Mouse (Mus musculus) urinary bladder, postnatal 4 days (tissue): ENCODE measurements around the gene Fbxw2.
A peak's percentile ranks its signal among the peaks of the same experiment; 100 is the strongest.
"Not testable (repeated sequence)": the region's sequence is repeated elsewhere in the genome, so short reads cannot be mapped to it uniquely, and the experiment has no call there.

Experiments
- DNase-seq, 2 experiments: peaks; one replicate each; pipeline ENCODE4 v3.0.0; 2021 to 2022; ENCODE audit warnings: low spot score in 2 of 2

Fbxw2 gene

DNA sequence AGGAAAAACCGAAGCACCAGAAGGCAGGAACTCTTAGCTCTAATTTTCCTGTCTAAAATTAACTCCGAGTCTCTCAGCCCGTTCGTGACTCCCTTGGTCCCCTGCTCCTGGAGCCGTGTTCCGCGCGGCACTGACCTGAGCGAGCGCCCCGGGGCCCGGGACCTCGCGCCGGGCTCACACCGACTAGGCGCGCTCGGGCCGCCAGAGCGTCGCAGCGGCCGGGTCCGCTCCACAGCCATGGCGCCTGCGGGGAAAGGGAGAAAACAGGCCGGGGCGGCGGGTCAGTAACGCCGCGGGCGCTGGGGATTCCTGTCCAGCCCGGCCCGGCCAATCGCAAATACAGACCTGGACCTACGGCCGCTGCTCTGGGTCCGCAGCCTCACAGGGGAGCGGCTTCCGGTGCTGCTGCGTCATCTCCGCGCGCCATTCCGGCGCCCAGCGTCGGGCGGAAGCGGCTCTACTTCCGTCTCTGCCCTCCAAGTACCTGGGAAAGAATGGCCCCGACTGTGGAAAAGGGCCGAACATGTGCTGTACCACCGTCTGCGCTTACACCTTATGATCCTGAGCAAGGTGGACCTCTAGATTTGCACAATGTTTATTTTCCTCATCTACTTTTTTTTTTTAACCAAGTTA, at the start of gene Fbxw2:
Gene Fbxw2 (minus strand): TSS at position 485 of the 633 bp plus-strand sequence.
- peak; percentile 88 to 92 for DNase-seq

- no peak for DNase-seq
These were observed 48.8 kb upstream of the Fbxw2 start, which contains the start of gene Psmd5 for GRCm38 (mm10) chr2:34874816-34875345. Psmd5 (minus strand) TSS chr2:34874968.

DNA sequence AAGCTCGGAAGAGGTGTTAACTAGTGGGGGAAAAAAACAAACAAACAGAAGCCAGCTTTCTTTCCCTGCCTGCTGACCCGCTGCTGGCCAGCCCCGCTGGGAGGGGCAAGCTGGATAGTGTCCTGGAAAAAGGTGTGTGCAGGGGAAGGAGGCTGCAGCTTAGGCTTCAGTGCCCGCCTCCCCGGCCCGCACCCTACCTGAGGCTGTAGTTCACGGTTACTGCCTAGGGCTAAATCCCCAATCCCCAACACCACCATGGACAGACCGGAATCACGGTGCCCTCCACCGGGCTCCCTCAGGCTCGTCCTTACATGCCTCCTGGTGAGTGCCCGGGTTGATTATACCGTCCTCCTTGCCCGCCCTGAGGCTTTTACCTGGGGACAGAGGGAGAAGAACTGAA, 48.2 kb upstream of the Fbxw2 start, which contains the start of gene Cutal:
Gene Cutal (plus strand): TSS at position 126 of the 400 bp plus-strand sequence.
- DNase-seq = no peak

- peak; percentile 91 to 93 for DNase-seq
These were observed 44.7 kb upstream of the Fbxw2 start for GRCm38 (mm10) chr2:34870520-34871474.

DNA sequence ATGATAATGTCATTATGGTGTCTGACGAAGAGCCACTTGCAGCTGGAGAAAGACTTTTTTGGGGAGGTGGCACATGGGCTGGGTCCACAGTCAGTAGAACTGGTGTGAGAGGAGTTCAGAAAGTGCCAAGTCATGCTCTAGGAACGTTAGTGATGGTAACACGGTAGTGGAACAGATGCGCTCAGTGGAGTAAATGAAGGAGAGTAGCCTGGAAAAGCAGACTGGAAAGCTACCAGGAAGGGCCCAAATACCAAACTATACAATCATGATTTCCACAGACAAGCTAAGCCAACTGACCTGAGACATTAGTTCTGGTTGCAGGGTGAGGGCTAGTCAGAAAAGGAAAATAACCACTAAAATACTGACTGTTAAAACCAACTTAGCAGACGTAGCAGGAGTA, 43.6 kb upstream of the Fbxw2 start:
- DNase-seq = no peak

DNA sequence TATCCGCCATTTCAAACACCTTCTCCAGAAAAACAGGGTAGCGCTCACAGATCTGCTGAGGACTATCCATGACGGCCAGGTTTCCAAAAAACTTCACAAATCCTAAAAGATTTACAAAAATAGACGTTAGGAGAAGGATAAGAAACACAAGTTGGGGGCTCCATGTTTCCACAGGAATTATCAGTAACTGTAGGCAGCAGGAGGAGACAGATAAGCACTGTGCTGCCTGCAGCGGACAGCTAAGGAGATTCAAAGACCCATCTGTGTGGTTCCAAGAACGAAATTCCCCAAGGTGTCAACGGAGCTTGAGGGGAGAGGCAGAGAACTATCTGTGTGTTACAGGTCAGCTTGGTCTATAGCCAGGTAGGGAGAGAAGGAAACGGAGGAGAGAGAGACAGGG, 31.6 kb upstream of the Fbxw2 start:
- DNase-seq = no peak

DNA sequence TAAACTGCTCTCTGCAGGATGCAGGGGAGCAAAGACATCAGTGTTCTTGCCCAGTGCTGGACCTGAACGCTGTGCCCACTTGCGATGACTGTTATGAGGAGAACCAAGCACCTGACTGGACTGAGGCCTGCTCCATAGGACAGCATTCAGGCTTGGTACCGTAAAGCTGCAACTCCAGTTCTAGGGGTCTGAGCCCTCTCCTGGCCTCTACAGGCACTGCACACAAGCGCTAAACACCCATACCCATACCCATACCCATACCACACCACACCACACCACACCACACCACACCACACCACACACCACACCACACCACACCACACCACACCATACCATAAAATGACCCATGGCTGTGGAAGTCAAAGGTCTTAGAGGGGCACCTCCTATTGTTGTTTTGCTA, 29.2 kb upstream of the Fbxw2 start:
- DNase-seq = no peak

DNA sequence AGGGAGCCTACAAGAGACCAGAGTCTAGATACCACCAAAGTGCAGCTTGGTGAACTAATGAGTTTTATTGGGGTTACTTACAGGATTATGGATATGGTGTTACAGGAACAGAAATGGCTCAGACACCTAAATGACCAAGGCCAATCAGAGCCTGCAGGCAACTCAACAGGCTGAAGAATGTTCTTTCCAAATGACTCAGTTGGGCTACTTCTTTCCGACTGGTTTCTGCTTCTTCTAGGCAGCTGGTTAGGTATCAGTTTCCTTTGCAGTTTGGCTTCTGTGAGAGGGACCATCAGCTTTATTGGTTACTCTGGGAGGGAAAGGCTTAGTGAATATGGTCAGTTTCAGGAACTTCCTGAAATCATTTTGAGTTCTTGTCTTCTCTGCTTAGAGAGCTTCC, 21.6 kb upstream of the Fbxw2 start:
- no peak for DNase-seq

- no peak for DNase-seq
These were observed 17.3 kb upstream of the Fbxw2 start for GRCm38 (mm10) chr2:34843211-34843939.

GRCm38 (mm10) chr2:34841706-34842105, 15.6 kb upstream of the Fbxw2 start:
- no peak for DNase-seq

DNA sequence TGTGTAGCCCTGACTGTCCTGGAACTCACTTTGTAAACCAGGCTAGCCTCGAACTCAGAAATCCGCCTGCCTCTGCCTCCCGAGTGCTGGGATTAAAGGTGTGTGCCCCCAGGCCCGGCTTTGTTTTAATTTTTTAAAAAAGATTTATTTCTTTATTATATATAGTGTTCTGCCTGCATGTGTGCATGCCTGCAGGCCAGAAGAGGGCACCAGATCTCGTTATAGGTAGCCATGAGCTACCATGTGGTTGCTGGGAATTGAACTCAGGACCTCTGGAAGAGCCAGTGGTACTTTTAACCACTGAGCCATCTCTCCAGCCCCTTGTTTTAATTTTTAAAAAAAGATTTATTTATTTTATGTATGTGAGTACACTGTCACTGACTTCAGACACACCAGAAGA, 14.0 kb upstream of the Fbxw2 start:
- DNase-seq = not testable (repeated sequence)

GRCm38 (mm10) chr2:34835669-34836068, 9.6 kb upstream of the Fbxw2 start:
- no peak for DNase-seq

DNA sequence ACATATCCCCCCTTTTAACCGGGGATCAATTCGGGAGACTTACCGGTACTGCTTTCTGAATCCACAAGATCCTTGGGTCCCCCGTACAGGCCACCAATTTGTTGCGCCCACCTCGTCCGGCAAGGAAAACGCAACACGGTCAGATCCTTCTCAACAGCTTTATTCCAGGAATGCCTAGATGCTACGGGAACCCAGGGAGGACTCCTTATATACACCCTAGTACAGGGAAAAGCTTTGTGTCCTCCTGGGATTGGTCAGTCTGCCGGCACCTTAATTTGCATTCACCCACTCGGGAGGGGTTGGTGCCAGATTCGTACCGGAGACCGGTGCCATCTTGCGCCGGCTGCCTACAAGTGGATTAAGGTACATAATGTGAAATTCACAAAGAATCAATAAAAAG, 7.5 kb upstream of the Fbxw2 start:
- no peak for DNase-seq

- not testable (repeated sequence) for DNase-seq
These were observed 6.8 kb upstream of the Fbxw2 start, which contains the start of gene Gm34653 for GRCm38 (mm10) chr2:34832766-34833457. Gm34653 (plus strand) TSS chr2:34833007.

DNA sequence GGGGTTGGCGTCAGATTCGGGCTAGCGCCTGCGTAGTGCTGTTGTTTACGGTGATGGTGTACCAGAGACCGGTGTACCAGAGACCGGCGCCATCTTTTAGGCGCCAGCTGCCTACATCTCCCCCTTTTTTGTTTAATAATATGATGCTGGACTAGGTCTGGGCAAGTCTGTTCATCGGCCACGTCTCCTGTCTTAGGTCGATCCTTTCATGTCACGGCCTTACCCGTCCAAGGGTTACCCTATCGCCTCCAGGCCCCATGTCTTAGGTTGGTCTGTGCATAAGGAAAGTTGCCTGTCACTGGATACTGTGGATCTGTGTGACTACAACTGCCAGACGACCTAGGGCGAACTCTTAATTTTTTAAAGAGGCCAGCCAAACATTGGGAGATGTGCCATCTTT, 4.0 kb upstream of the Fbxw2 start:
- not testable (repeated sequence) for DNase-seq

DNA sequence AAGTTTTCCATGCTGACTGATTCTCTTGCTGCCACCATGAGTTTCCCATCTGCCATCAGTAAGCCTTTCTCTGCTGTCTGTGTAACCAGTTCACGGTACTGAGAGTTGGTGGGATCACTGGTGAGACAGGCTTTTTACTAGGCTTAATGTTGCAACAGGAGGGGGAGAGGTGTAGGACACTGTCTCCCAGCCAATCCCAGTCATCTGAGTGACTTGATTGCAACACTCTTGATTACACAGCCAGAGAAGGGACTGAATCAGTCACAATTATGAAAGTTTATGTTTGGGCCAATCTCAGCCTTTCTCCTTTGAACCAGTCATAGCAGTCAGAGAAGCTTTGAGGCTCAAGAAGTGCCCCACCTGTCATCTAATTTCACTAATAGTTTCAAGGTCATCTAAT, 1.9 kb upstream of the Fbxw2 start:
- no peak for DNase-seq

DNA sequence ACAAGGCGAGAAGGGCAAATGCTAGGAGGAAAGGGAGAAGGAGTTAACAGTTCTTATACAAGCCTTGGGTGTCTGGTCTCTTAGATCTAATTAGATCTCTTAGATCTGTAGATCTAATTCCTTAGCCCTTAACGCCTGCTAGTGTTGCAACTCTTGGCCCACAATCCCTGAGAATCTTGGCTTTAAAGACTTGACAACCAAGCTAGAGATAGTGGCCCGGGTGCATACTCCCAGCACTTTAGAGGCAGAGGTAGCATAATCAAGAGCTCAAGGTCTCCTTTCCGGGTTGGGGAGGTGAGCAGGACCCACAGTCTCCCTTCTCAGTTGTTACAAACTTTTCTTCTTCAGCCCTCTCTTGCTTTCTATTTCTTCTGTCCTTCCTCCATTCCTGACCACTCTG, 1.5 kb upstream of the Fbxw2 start:
- no peak for DNase-seq

GRCm38 (mm10) chr2:34826460-34827231, 535 bp upstream of the Fbxw2 start:
- DNase-seq = no peak

- DNase-seq = no peak
These were observed 7.6 kb downstream of the Fbxw2 start for GRCm38 (mm10) chr2:34818492-34818891.

GRCm38 (mm10) chr2:34815893-34816292, 10.2 kb downstream of the Fbxw2 start:
- not testable (repeated sequence) for DNase-seq
